Mouse (Mus musculus): ENCODE measurements at regions not wholly inside any gene's neighbourhood (a gene's known extent, or its start where the extent isn't known, plus 50 kb on each side); places are given as distances from the start of the nearest gene placed in this dataset.

- TF ChIP-seq POLR2A (IDR thresholded peaks at IDR 0.05; ENCODE audit: borderline replicate concordance, low read depth, low read length) = no peak
- no peak for TF ChIP-seq CTCF (IDR thresholded peaks at IDR 0.05; ENCODE audit: low read depth, low read length)
Measured at GRCm38 (mm10) chr15:37134913-37135589, 127.5 kb upstream of the Zfp706 start.

All from bone marrow macrophage, adult 2 months (primary cell).